Mouse (Mus musculus): ENCODE data around the gene Lrch1. TPM values are rescaled to one million over a fixed set of nuclear protein-coding genes. Genes with fewer than 3 reads are reported as not detected.

Gene Lrch1
- total and polyA plus RNA-seq, 3 experiments = 2.8 to 6.1 TPM; not detected in 1

DNA sequence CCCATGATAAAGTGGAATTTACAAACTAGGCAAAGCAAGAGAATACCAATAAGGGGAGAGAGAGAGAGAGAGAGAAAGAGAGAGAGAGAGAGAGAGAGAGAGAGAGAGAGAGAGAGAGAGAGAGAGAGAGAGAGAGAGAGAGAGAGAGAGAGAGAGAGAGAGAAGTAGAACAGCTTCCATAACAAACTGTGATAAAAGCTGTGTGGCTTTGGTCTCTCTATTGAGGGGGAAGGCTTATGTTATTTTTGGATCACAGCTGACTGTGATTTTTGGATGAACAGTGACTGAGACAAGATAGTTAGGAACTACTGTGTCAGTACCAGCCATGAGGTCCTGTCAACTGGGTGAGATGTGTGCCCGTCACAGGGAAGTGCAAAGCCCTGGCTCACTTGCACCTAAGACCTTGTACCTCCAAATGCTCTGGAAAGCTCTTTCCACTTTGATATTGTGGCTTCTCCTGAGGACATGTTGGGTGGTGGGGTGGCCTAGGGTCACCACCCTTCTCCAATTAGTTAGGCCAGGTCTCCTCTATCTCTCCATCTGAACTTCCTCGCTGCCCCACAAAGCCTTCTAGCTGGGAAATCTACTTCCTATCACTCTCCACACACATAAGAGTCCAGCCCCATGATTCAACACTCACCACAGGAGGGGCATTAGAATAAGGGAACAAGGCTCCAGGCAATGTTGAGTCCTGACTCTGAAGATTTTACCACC is 79.3 kb downstream of the Lrch1 start:
- H3K27me3 ChIP-seq (ENCODE audit: control insufficient read depth in 1 of 2, insufficient read depth in 2 of 2, low read length in 2 of 2) = no peaks in the 10 kb centered on the region
- peaks cover 0 to 16% of the 10 kb centered on the region in 2 experiments; a peak in 2 of 4 replicates for H3K36me3 ChIP-seq (ENCODE audit: control insufficient read depth in 1 of 2, insufficient read depth in 2 of 2, low read length in 2 of 2)
- no peak for DNase-seq (ENCODE audit: low read depth, low spot score)
- no peaks in the 10 kb centered on the region for H3K9me3 ChIP-seq (replicated peaks; ENCODE audit: insufficient read depth, low read length)
- no peak overlapping the region for H3K4me3 ChIP-seq (ENCODE audit: control insufficient read depth in 1 of 2, insufficient read depth in 1 of 2, low read depth in 2 of 2, low read length in 2 of 2)
- peaks cover 3 to 18% of the 10 kb centered on the region in 2 experiments; a peak in 3 of 4 replicates for H3K4me1 ChIP-seq (ENCODE audit: control insufficient read depth in 1 of 2, insufficient read depth in 2 of 2, low read length in 2 of 2)
- peak; percentile 60; the same call in 1 of the 2 replicates for TF ChIP-seq MEF2A (IDR thresholded peaks at IDR 0.05; ENCODE audit: extremely low read depth, insufficient replicate concordance, low read depth, low read length, poor library complexity, severe bottlenecking)
- 0 out of 2 replicates have a peak, but pooled peaks have one; percentile 25 for TF ChIP-seq RCOR1 (IDR thresholded peaks at IDR 0.05; ENCODE audit: low read depth, low read length)
- TF ChIP-seq GATA1 (IDR thresholded peaks at IDR 0.05; ENCODE audit: low read depth, low read length) = no peak
- TF ChIP-seq MYC (IDR thresholded peaks at IDR 0.05; ENCODE audit: low read depth, low read length) = no peak
- TF ChIP-seq JUND (IDR thresholded peaks at IDR 0.05; ENCODE audit: low read depth, low read length) = peak; percentile 94
- no peak for TF ChIP-seq ZKSCAN1 (IDR thresholded peaks at IDR 0.05; ENCODE audit: low read depth, low read length)
- TF ChIP-seq ETS1 (IDR thresholded peaks at IDR 0.05; ENCODE audit: low read depth, low read length) = 0 out of 2 replicates have a peak, but pooled peaks have one; percentile 7
- peak overlapping the region; percentile 86 for H3K27ac ChIP-seq (ENCODE audit: control insufficient read depth, low read depth, low read length)
- no peak overlapping the region for H3K9ac ChIP-seq (ENCODE audit: control insufficient read depth, low read depth, low read length, poor library complexity, severe bottlenecking)
- 0 out of 2 replicates have a peak, but pooled peaks cover 3% of the 10 kb centered on the region for H3K79me2 ChIP-seq (ENCODE audit: control insufficient read depth, insufficient read depth, low read length, poor library complexity)

DNA sequence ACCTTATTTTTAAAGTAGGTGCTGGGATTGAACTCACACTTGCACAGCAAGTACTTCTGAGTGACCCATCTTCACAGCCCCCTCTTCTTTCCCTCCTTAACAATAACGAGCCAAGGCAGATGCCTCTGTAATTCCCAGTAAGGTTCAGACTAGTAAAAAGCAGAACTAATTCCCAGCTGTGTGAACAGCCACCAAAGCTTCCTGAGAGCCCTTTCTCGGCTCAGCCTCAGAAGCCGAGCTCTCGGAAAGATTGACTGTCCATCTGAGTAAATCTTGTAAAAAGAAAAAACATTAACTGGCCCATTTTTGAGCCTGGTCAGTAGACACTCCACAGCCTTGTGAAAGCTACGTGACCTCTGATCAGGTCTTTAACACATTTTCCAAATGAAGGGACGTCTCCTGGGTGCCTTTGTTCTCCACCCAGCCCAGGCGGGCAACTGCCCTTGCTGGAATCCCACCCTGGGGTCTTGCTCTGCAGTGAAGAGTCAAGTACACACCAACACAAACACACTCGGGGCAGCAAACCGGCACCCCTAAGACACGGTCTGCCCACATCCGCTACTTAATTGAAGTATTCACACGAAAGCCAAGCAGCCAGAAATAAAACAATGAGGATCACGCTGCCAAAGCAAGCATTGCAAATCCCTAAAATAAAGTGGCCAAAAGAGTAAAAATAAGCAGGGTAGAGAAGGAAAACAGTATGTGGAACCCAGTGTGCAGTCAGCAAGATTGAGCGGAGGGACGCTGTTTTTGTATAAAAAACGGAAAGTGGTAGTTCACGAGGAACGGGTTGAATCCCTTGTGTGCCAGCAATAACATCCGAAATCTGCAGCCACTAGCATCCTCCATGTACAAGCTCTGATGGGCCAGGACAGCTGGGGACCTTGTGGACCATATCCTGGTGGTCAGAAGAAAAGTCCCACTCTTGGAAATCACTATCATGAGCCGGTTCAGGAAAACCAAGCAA is 80.3 kb downstream of the Lrch1 start:
- peaks cover 3 to 18% of the 10 kb centered on the region in 2 experiments; a peak in 3 of 4 replicates for H3K4me1 ChIP-seq (ENCODE audit: control insufficient read depth in 1 of 2, insufficient read depth in 2 of 2, low read length in 2 of 2)
- no peak for DNase-seq (ENCODE audit: low read depth, low spot score)

More for the DNA sequence above, 80.3 kb downstream of the Lrch1 start:
- no peak overlapping the region for H3K4me3 ChIP-seq (ENCODE audit: control insufficient read depth in 1 of 2, insufficient read depth in 1 of 2, low read depth in 2 of 2, low read length in 2 of 2)
- H3K36me3 ChIP-seq (ENCODE audit: control insufficient read depth in 1 of 2, insufficient read depth in 2 of 2, low read length in 2 of 2) = peaks cover 0 to 16% of the 10 kb centered on the region in 2 experiments; a peak in 2 of 4 replicates
- H3K9ac ChIP-seq (ENCODE audit: control insufficient read depth, low read depth, low read length, poor library complexity, severe bottlenecking) = no peak overlapping the region
- H3K27ac ChIP-seq (ENCODE audit: control insufficient read depth, low read depth, low read length) = no peak overlapping the region
- 0 out of 2 replicates have a peak, but pooled peaks cover 3% of the 10 kb centered on the region for H3K79me2 ChIP-seq (ENCODE audit: control insufficient read depth, insufficient read depth, low read length, poor library complexity)
- TF ChIP-seq ZNF384 (IDR thresholded peaks at IDR 0.05; ENCODE audit: low read depth, low read length) (no peak), UBTF (IDR thresholded peaks at IDR 0.05; ENCODE audit: borderline replicate concordance, insufficient read depth, low read depth, low read length) (no peak), MYC (IDR thresholded peaks at IDR 0.05; ENCODE audit: low read depth, low read length) (no peak), MAZ (IDR thresholded peaks at IDR 0.05; ENCODE audit: low read depth, low read length) (no peak), SMC3 (IDR thresholded peaks at IDR 0.05; ENCODE audit: low read depth, low read length) (no peak), SIN3A (IDR thresholded peaks at IDR 0.05; ENCODE audit: low read length) (no peak), TAL1 (IDR thresholded peaks at IDR 0.05; ENCODE audit: low read length) (no peak), E2F4 (IDR thresholded peaks at IDR 0.05; ENCODE audit: borderline replicate concordance, low read depth, low read length) (no peak), JUND (IDR thresholded peaks at IDR 0.05; ENCODE audit: low read depth, low read length) (no peak), GATA1 (IDR thresholded peaks at IDR 0.05; ENCODE audit: low read depth, low read length) (no peak)
- H3K9me3 ChIP-seq (replicated peaks; ENCODE audit: insufficient read depth, low read length) = no peaks in the 10 kb centered on the region
- H3K27me3 ChIP-seq (ENCODE audit: control insufficient read depth in 1 of 2, insufficient read depth in 2 of 2, low read length in 2 of 2) = no peaks in the 10 kb centered on the region
